Mouse (Mus musculus) WW6 (cell line): ENCODE data around the gene Gm20388.

ENCODE experiments used
- DNase-seq: peaks from one replicate; pipeline ENCODE4 v3.0.0-alpha.2; 2013; ENCODE audit warnings: low read depth, low spot score

Gm20388 gene

DNA sequence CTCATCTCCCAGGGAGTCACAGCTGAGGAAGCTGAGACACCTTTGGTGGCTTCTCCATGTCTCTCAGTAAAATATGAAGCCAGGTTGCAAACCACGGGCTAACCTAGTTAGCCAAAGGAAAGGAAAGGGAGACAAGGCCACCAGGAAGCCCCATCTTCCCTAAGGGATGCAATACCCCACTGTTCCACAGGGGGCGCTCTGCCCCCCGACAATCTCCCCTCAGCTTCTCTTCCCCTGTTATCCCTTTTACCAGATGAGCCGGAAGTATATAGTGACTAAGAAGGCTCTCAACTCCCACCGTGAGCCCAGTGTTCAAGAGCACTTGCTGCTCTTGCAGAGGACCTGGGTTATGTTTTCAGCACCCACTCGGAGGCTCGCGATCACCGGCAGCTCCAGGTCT, 1463.6 kb downstream of the Gm20388 start:
- no peak for DNase-seq

- DNase-seq: no peak
Observed at GRCm38 (mm10) chr8:121374777-121375176, 1464.1 kb downstream of the Gm20388 start.

- no peak for DNase-seq
Observed at GRCm38 (mm10) chr8:121376116-121376950, 1465.7 kb downstream of the Gm20388 start.

DNA sequence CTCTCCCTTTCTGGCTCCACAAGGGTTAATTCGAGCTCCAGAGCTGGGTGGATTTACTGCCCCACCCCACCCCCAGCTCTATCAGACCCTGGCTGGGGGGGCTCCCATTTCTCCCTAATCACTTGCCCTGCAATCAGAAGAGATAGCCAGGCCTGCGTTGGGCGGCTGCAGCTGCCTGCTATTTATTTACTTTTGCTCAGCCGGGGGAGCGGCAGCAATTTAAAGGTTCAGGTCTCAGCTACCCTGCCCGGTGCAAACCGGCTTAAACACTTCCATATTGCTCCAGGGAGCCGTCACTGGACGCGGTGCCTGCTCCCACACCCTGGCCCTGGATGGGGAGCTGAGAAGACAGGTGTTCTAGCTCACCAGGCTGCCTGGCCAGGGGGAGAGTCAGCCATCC, 1467.0 kb downstream of the Gm20388 start:
- no peak for DNase-seq

GRCm38 (mm10) chr8:121379387-121379786, 1468.7 kb downstream of the Gm20388 start:
- DNase-seq: no peak

- no peak for DNase-seq
Observed at GRCm38 (mm10) chr8:121382583-121383241, 1472.1 kb downstream of the Gm20388 start.

DNA sequence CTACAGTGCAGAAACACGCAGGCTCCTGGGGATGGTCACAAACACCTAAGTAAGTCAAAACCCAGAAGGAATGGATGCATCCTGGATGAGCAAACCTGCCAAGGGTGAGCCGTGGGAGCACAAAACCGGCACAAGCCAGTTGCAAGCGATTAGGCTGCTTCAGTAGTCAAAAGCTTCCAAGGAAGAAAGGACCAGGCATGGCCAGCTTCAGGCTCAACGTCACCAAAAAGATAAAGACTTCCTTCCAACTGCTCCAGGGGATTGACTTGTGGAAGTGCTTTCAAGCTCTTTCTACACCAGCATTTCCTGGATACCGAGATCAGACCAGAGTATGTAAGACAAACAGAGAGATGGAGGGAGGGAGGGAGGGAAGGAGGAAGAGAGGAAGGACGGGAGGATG, 1474.9 kb downstream of the Gm20388 start:
- DNase-seq: no peak

DNA sequence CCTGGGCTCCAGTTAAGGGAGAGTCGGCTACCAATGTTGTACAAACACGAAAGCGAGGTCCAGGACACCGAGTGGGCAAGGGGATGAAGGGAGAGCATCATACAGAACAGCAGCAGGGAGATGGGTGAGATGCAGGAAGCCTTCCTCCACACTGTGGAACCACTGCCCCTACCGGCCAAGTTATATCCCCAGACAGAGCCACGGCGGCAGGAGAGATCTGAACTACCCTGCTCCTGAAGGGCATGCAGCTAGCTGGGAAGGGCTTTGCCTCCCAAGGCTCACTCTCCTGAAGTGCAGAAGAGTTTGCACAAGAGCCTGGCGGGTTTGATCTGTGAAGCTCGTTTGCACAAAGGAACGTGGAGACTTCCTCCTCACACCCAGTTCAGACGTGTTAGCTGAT, 1480.0 kb downstream of the Gm20388 start:
- no peak for DNase-seq

GRCm38 (mm10) chr8:121391254-121391653, 1480.6 kb downstream of the Gm20388 start:
- no peak for DNase-seq

- no peak for DNase-seq
Observed at GRCm38 (mm10) chr8:121391771-121392170, 1481.1 kb downstream of the Gm20388 start.

DNA sequence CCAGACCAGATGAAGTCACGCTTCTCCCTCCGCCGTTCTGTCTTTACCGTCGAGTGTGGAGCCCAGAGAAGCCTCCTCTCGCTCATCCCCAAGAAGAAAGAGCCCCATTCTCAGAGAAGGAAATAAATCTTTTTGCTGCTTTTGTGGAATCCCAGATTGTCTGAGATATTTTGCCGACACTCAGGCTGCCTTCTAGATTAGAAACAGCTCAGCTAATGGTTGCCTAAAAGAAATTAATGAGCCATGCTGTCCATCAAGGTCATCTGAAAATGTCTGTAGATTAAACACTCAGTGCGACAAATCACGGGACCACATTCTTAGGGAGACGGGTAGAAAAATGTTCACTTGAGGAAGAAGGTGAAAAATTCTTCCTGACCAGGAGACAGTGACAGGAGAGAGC, 1481.8 kb downstream of the Gm20388 start:
- DNase-seq: no peak

DNA sequence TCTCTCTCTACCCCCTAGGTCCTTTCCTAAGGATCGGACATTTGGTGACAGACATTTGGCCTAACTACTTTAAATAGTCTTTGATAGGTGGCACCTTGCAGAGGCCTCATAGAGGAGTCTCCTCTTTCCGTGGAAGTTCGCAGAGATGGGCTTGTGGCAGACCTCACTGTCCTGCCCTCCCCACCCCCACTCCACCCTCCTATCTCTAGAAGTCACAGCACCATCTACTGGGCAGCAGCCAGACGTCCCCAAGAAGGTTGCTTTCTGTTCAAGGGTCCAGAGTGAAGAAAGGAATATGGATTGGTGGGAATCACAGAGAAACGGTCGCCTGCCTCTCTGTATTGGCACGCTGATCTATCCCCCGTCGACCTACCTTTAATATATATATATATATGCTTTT, 1482.5 kb downstream of the Gm20388 start:
- DNase-seq: no peak

- DNase-seq: no peak
Observed at GRCm38 (mm10) chr8:121394686-121395085, 1484.0 kb downstream of the Gm20388 start.

- DNase-seq: no peak
Observed at GRCm38 (mm10) chr8:121395316-121395715, 1484.7 kb downstream of the Gm20388 start.

GRCm38 (mm10) chr8:121396151-121396550, 1485.5 kb downstream of the Gm20388 start:
- DNase-seq: no peak

GRCm38 (mm10) chr8:121397201-121397698, 1486.6 kb downstream of the Gm20388 start:
- DNase-seq: no peak

DNA sequence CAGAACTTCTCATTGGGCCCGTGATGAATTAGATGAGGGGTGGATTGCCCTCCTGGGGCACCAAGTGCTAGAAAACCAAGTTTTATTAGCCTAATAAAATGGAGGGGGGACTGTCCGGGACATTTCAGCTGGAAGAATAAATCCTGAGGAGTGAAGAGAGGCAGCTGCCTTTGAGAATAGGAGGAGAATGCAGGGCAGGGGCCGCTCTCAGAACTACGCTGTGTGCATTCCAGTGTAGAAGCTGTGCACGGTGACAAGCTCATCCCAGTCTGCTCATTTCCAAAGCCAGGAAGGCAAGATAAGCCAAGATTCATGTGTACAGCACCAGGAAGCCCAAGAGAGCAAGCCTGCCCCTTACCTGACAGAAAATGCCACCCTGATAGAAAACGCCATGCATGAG, 1487.4 kb downstream of the Gm20388 start:
- DNase-seq: no peak

DNA sequence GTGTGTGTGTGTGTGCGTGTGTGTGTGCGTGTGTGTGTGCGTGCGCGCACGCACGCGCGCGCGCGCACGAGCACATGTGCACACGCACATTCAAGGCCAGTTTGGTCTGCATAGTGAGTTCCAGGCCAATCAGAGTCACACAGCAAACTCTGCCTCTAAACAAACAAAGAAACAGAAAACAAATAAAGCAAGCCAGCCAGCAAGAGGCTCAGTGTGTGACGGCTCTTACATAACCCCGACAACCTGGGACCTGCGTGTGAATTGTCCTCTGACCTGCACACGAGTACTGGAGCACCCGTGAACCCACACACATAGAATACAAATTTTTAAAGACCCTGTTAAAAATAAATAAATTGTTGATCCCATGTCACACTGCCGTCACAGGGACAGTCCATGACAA, 1488.1 kb downstream of the Gm20388 start:
- DNase-seq: no peak

DNA sequence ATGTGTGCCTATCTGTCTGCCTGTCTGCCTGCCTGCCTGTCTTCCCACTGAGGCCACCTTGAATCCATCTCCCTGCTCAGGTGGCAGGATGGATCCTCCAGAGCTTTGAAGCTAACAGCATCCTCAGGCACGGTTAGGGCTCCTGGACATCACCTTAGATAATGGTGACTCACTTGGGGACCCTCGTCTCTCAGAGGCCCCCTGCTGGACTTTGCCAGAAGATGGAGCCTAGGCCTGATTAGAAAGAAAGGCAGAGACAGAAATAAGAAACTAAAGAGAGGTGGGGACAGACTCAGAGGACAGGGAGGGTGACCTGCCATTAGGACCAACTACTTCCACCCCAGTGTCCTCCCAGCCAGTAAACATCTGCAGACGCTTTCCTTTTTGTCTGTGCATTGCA, 1488.5 kb downstream of the Gm20388 start:
- no peak for DNase-seq

DNA sequence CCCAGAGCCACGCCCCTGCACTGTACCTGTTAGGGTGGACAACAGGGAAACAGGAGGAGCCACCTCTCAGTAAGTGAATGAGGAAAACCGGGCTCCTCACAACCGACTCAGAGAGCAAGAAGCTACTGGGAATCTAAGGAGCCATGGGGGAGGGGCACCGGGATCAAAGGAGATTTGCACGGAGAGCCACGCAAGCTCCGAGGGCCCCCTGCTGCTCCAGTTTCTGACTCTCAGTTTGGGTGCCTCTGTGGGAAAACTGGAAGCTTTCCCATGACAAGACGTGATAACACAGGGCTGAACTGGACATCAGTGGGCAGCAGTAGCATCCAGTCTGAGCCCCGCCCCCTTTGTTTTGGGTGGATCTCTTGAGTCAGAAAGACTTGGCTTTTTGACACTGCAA, 1489.9 kb downstream of the Gm20388 start:
- no peak for DNase-seq

DNA sequence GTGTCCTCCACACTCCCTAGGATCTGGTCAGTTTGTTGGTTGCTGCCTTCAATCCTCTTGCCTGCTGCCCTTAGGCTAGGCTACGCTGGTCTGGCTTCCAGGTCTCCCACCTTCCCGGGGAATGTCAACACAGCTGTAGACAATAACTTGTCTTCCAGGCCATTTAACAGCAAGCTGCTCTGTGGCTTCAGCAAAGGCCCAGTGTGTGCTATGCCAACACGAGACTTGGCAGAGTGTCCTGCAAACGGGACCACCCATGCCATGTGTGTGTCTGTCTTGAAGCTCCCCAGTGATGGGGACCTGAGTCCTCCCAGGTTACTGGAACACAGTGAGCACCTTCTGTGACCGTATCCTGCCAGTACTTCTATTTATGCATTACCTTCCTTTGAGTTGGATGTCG, 1493.2 kb downstream of the Gm20388 start:
- no peak for DNase-seq

DNA sequence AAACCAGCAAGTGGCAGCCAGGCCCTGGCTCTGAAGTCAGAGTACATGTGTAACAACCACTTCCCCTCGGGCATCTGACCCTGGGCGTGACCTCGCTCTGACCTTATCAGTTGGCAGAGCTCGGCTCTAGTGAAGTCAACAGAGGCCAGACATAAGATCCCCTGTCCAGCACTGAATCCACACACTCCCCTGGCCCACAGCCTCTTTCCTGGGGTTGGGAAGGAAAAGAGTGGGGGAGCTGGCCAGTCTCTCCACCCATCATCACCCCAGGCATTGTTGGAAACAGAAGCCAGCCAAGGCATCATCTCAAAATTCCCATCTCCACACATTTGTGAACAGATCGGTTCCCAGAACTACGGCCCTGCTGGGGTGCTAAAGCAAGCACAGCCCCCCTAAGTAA, 1507.4 kb downstream of the Gm20388 start:
- DNase-seq: no peak

GRCm38 (mm10) chr8:121419551-121419950, 1508.9 kb downstream of the Gm20388 start:
- DNase-seq: no peak
